Mouse (Mus musculus): ENCODE results near the gene Pkp3.
"Not testable (repeated sequence)": the region's sequence is repeated elsewhere in the genome, so short reads cannot be mapped to it uniquely, and the experiment has no call there.

DNA sequence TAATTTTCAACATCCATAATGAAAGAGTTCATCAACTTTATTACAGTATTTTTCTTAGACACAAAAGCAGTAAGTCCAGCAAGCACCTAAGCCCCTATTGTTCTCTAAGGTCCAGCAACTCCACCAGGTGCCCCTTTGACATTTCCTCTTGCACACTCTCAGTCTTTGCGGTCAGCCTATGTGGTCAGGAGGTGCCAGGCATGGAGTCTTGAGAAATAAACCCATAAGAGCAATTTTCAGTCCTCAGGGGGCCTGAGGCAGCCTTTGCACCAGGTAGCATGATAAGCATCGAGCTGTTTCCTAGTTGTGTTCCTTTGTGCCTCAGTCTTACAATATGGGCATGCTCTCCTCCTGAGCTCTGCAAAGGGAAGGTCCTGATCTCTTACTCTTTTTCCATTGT is 41.4 kb upstream of the Pkp3 start:
- not testable (repeated sequence) for TF ChIP-seq CTCF (IDR thresholded peaks at IDR 0.05; ENCODE audit: insufficient read depth, low read length); POLR2A (IDR thresholded peaks at IDR 0.05; ENCODE audit: borderline replicate concordance, extremely low read depth, low read depth, low read length)

Measured in lung, adult 2 months (tissue).